In the genomic region with DNA sequence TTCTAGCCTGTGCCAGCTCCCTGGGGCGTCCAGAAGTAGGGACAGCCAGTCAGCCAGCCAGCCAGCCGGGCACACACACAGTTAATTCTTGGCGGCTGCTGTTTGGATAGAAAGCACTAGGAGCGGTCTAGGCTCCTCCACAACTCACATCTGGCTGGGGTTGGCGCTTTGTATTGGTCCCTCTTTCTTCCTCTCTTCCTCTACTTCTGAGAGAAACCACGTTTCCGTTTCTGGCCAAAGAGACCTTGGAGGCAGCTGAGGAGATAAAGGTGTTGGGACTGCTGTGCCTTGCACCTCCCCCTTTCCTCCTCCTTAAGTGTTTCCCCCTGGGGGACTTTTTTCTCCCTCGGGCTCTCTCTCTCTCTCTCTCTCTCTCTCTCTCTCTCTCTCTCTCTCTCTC, we compare ENCODE assay signal across 8 mouse cellular contexts. TPM values are rescaled to one million over a fixed set of nuclear protein-coding genes. Genes with fewer than 3 reads are reported as not detected.
DNase-seq lines count a peak whose midpoint lies in the region; ATAC-seq and TF ChIP-seq lines count a peak whose summit lies in the region.

A gene (plus strand): TSS at position 218 of the 400 bp plus-strand sequence.

- 0 out of 2 replicates have a peak, but pooled peaks have one; percentile 34 for ATAC-seq in embryonic facial prominence, embryonic 14.5 days (ENCODE audit: low read depth)
- ATAC-seq in lung, postnatal 0 days: no peak
- ATAC-seq in megakaryocyte progenitor cell, adult 5-6 weeks (replicated peaks; ENCODE audit: poor library complexity): no peak

- H3K9ac ChIP-seq in embryonic facial prominence, embryonic 14.5 days (ENCODE audit: low read depth, low read length): peak within 1 kb of the TSS; percentile 60
- peak within 1 kb of the TSS; percentile 3; the same call in 1 of the 2 replicates for H3K9ac ChIP-seq in lung, postnatal 0 days (replicated peaks; ENCODE audit: low read depth)

- no peak for TF ChIP-seq EP300 in lung, postnatal 0 days (IDR thresholded peaks at IDR 0.05)

- H3K9me3 ChIP-seq in embryonic facial prominence, embryonic 14.5 days (ENCODE audit: control insufficient read depth, low read length): no peaks in the 10 kb centered on the region
- no peaks in the 10 kb centered on the region for H3K9me3 ChIP-seq in lung, postnatal 0 days (ENCODE audit: low read length)

- peak within 1 kb of the TSS; percentile 81 for H3K27ac ChIP-seq in embryonic facial prominence, embryonic 14.5 days (replicated peaks; ENCODE audit: low read depth, low read length)
- H3K27ac ChIP-seq in lung, postnatal 0 days (ENCODE audit: low read length): peak within 1 kb of the TSS; percentile 71

- H3K36me3 ChIP-seq in embryonic facial prominence, embryonic 14.5 days (ENCODE audit: control insufficient read depth, insufficient read depth, low read length): no peaks in the 10 kb centered on the region
- H3K36me3 ChIP-seq in lung, postnatal 0 days (ENCODE audit: insufficient read depth, low read length): no peaks in the 10 kb centered on the region

- no peaks in the 10 kb centered on the region for H3K27me3 ChIP-seq in embryonic facial prominence, embryonic 14.5 days (replicated peaks; ENCODE audit: control insufficient read depth, insufficient read depth, low read length)
- H3K27me3 ChIP-seq in lung, postnatal 0 days (replicated peaks; ENCODE audit: insufficient read depth, low read length): no peaks in the 10 kb centered on the region

- H3K4me1 ChIP-seq in embryonic facial prominence, embryonic 14.5 days (ENCODE audit: control insufficient read depth, insufficient read depth, low read length): peaks cover 66% of the 10 kb centered on the region
- H3K4me1 ChIP-seq in lung, postnatal 0 days (ENCODE audit: insufficient read depth, low read depth, low read length): peaks cover 28% of the 10 kb centered on the region; the same call in 1 of the 2 replicates

- 2% methylated on average over 8 of the region's 8 CpGs for WGBS in embryonic facial prominence, embryonic 14.5 days
- 2% methylated on average over 8 of the region's 8 CpGs for WGBS in lung, postnatal 0 days

- intact Hi-C loops in heart, postnatal 14 days (cut with DNase I): no loop called here

- peak; percentile 23 for TF ChIP-seq CTCF in lung, postnatal 0 days (IDR thresholded peaks at IDR 0.05)

- peak within 1 kb of the TSS; percentile 64 for H3K4me2 ChIP-seq in embryonic facial prominence, embryonic 14.5 days (ENCODE audit: low read depth, low read length)
- H3K4me2 ChIP-seq in lung, postnatal 0 days (replicated peaks; ENCODE audit: low read depth, low read length): peak within 1 kb of the TSS; percentile 37

- peak; percentile 13 for DNase-seq in retina, embryonic 14.5 days (ENCODE audit: low spot score)
- DNase-seq in retina, postnatal 1 day: no peak
- peak; percentile 82 for DNase-seq in embryonic facial prominence, embryonic 14.5 days (ENCODE audit: low spot score)
- peak; percentile 46 to 54 for DNase-seq in heart, postnatal 14 days
- DNase-seq in lung, postnatal 0 days (ENCODE audit: low spot score): no peak
- DNase-seq in Muller cell, postnatal 12 days (ENCODE audit: inconsistent ontology term): no peak
- no peak for DNase-seq in cerebellum, adult 9-10 months

- H3K4me3 ChIP-seq in embryonic facial prominence, embryonic 14.5 days (ENCODE audit: low read depth, low read length): peak within 1 kb of the TSS; percentile 41
- H3K4me3 ChIP-seq in lung, postnatal 0 days (ENCODE audit: low read depth, low read length): peak within 1 kb of the TSS; percentile 15; the same call in 1 of the 2 replicates

RNA-seq across cellular contexts. Expression of the gene that starts here (rescaled TPM):
- polyA plus RNA-seq in embryonic facial prominence, embryonic 14.5 days (2014; fragmentation: Nextera tagmentation; extraction: Ambion mirVana): 14.3 and 15.9 TPM in 2 replicates
- total RNA-seq in heart, postnatal 14 days (2021): 10 to 100 TPM; 33.7 to 39.7 TPM
- 7.2 and 9.1 TPM in 2 replicates for polyA plus RNA-seq in lung, postnatal 0 days (2015; fragmentation: Nextera tagmentation; extraction: Ambion mirVana)
- total RNA-seq in megakaryocyte progenitor cell, adult 5-6 weeks (2015): not detected in 2 replicates
- total RNA-seq in megakaryocyte progenitor cell, adult 5-6 weeks (2017): not detected in 2 replicates

Comparison
In these comparisons a context has a peak if more than half of its experiments do, and no peak if none do; other contexts are left out.
1. RNA of the gene that starts here (total RNA-seq): 33.7 to 39.7 TPM in heart, postnatal 14 days; not detected in megakaryocyte progenitor cell, adult 5-6 weeks; every median in the first group is over 10 times any median in the second.
2. DNase-seq: peak in retina, embryonic 14.5 days (single experiment), embryonic facial prominence, embryonic 14.5 days (single experiment) and heart, postnatal 14 days (2 of 2); none in retina, postnatal 1 day (single experiment), lung, postnatal 0 days (single experiment), Muller cell, postnatal 12 days (single experiment) and cerebellum, adult 9-10 months (single experiment).